Mouse (Mus musculus) gastrocnemius, adult 8-10 months (tissue): ENCODE measurements at regions not wholly inside any gene's neighbourhood (a gene's known extent, or its start where the extent isn't known, plus 50 kb on each side); places are given as distances from the start of the nearest gene placed in this dataset.

Source experiments
- DNase-seq, 2 experiments: peaks; one replicate each; pipeline ENCODE4 v3.0.0; 2022; ENCODE audit warnings: low spot score in 2 of 2

- no peak for DNase-seq
Observed at GRCm38 (mm10) chr3:52859848-52860247, 157.2 kb downstream of the Cog6 start.

DNA sequence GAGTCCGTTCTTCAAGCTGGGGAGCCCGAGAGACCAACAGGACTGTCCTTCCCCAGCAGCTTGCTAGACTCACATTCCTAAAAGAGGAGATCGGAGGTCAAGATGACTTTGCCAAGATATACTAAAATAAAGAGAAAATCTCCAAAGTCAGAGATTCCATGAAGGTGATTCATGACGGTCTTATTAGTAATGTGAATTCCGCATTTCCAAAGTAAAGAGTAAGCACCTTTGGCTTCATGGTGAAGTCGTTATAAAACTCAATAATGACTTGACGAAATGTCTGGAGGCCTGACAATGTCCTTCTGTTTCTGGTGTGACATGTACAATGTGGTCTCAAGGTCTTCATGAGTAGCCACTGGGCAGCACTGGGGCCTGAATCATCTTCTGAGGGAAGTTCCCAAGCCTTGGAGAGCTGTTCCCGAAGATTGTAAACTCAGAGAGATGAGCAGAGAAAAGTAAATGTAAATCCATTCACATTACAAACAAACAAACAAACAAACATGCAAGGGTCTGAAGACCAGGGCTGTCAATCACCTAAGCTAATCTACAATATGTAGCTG lies 157.7 kb downstream of the Cog6 start:
- DNase-seq = no peak

GRCm38 (mm10) chr3:52858259-52858658 lies 158.8 kb downstream of the Cog6 start:
- no peak for DNase-seq

DNA sequence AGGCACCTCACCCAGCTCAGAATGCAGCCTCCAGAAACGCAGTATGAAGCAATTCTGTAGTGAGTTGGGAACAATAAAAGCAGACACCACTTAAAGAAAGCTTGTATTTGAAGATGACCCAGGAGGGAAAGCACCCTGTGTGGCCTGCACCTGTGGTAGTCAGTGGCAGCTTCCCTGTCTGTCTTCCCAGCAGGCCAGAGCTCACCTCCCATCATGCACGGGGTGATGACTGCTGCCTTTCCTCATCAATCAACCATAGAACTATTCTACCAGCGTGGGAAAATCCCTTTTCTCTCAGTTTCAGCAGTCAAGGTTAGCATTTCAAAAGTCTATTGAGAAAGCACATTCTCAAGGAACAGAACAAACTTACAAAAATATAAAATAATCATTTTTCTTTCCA lies 160.0 kb downstream of the Cog6 start:
- no peak for DNase-seq

GRCm38 (mm10) chr3:52854560-52854959 lies 162.5 kb downstream of the Cog6 start:
- DNase-seq = no peak

GRCm38 (mm10) chr3:52853126-52853525 lies 163.9 kb downstream of the Cog6 start:
- no peak for DNase-seq

GRCm38 (mm10) chr3:52845166-52845565 lies 171.9 kb downstream of the Cog6 start:
- DNase-seq = no peak

DNA sequence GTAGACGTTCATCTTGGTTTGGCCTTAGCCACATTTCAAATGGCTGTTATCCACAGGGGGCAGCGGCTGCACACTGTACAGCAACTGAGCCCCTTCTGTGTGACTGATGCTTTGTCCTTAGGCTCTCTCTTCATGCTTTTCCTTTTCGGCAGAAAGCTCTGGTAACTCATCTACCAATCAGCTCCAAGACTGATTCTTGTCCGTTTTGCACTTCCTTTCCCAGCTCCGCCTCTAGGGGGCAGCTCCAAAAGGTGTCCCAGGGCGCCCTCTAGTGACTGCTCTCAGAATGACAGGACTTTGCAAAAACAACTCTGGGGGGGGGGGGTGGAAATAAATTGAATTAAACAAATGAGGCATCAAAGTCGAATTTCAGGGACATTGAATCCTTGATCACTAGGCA lies 173.0 kb downstream of the Cog6 start:
- peak; percentile 71 to 73 for DNase-seq

GRCm38 (mm10) chr3:52842866-52843425 lies 174.1 kb downstream of the Cog6 start:
- DNase-seq = no peak

DNA sequence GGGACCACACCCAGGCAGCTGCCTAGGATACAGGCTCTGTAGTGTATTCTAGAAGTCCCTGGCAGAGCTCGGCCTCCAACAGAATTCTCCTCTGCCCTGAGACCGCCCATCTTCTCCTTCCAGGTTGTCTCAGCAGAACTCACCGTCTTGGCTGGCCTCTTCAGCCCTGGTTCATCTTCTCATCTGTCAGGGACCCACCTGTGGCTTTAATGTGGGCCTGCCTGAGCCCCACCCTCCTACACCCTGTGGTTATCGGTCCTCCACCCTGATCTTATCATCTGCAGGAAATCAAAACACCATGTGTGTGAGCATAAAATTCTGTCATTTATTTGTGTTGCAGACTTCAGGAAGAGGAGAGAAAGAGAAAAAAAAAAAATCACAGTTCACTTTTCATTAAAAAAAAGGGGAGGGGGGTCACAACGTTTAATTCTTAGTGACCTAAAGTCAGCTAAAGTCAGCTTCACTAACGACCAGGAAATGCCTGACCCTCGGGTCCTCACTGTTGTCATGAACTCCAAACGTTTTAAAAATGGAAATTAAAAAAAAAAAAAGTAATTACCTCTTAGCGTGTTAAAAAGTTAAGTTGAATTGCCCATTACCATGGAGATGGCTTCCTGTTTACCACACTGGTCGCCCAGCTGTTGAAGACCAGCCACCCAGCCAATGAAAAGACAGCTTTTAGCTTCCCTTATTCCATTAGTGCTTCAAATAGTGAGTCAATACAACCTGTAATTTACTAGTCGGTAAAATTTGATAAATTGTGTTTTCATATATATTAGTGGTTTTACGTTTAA lies 176.7 kb downstream of the Cog6 start:
- no peak for DNase-seq

DNA sequence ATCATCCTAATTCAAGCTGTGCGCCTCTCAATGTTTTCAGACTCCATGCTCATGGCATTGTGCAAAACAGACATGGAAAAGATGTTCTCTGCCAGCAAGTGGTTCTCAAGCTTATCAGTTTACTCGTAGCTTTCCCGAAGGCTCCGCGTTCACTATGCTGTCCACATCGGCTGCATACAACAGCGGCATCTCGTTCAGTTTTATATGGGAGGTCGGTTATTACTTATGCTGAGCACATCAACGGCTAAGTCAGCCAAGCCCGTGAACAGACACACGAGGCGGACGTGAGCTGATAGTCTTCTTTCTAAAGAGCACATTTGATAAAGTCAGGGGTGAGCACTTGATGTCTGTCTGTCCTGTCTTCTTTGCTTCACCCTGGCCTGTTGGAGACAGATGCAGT lies 179.0 kb downstream of the Cog6 start:
- no peak for DNase-seq

GRCm38 (mm10) chr3:52837527-52837926 lies 179.5 kb downstream of the Cog6 start:
- DNase-seq = no peak

- no peak for DNase-seq
Observed at GRCm38 (mm10) chr3:52836780-52837179, 180.3 kb downstream of the Cog6 start.

- no peak for DNase-seq
Observed at GRCm38 (mm10) chr3:52832421-52832820, 184.6 kb downstream of the Cog6 start.

DNA sequence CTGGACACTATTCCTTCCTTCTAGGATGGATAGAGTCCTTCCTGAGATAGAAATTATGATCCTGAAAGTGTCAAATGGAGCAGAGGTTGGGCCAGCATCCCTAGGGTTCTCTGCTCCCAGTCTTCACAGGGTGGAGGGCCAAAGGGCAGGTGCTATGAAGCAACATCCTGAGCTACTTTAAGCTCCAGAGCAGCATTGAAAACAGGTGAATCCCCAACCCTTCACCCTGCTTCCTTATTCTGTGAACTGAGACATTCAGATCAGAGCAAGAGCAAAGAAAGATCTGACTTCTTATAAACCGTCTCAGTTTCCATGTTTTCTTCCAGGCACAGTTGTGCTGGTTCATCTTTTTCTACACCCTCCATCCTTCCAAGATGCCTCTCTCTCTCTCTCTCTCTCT lies 185.1 kb downstream of the Cog6 start:
- DNase-seq = no peak

DNA sequence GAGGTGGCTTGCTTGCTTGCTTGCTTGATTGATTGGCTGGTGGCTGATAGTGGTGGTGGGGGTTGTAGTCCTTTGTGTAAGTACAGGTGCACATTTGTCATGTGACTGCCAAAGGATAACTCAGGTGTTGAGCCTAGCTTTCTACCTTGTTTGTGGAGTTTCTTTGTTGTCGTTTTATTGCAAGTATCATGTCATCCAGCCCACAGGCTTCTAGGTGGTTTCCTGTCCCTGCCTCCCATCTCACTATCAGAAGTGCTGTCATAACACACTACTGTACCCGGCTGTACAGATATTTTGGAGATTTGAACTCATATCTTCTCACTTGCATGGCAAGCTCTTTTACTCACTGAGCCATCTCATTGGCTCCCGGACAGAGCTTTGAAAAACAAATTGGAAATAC lies 186.9 kb downstream of the Cog6 start:
- no peak for DNase-seq

- no peak for DNase-seq
Observed at GRCm38 (mm10) chr3:52829069-52829468, 188.0 kb downstream of the Cog6 start.

DNA sequence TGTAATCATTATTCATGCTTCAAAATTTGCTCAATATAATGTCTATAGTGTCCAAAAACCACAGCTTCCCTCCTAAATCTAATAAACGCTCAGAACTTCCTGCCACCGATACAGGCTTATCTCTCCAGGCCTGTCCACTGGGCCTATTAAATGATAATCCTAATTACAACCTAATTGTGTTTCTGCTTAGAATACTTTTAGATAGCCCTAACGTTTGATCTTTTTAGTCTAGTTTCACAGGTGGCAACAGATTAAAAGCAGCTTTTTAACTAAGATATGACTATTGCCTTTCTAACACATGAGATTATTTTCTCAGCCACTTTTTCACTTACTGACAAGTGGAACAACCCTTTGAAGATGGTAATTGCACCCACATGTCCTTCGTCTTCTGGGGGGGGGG lies 188.6 kb downstream of the Cog6 start:
- no peak for DNase-seq

DNA sequence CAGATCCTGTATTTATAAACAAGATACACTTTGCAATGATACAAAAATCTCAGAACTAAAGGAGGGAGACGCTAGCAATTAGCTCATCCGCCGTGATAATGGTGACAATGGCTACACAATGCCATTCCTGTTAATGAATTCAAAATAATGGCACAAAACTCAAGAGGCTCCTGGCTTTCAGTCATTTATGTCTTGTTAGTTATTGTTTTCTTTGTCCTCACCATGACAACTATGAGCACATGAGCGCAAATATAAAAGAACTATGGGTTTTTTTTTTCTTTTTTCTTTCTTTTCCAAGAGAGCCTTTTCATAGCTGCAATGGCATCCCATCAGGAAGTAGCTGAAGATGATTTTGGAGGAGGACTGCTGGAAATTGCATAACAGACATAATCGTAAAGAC lies 194.2 kb downstream of the Cog6 start:
- DNase-seq = no peak

GRCm38 (mm10) chr3:52821450-52821849 lies 195.6 kb downstream of the Cog6 start:
- DNase-seq = no peak

DNA sequence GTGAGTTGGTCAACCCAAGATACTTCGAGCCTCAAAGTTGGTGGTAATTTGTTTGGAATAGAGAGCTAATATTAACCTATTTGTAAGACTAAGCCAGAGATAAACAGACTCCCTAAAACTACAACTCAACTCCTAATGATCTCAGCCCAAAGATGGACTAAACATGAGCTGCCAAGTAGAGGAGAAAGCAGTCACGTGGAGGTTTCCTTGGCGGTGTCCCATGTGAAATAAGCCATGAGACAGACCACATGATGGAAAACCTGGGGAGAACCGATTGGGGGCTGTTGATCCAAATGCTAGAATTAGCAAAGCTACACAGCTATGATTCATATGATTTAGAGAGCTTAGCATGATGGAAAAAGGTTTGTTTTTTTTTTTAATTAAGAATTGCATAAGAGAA lies 198.6 kb downstream of the Cog6 start:
- peak; percentile 6 to 13 for DNase-seq

- DNase-seq = no peak
Observed at GRCm38 (mm10) chr3:52817416-52817815, 199.6 kb downstream of the Cog6 start.

DNA sequence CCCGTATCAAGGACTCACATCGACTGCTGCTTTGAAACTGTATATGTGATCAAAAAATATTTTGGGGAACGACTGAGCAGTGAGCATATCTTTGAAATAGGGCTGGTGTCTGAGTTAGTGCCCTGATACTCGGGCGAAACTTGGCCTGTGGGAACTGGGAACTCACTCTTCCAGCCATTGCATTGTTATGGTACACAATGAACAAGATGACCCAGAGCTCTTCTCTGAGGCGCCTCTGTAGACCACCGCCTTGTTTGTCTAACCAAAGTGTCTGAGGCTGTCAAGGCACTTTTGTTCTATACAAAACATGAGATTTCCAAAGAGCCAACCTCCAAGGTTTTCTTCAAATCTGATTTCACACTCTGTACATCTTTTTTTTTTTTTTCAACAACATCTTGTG lies 201.5 kb downstream of the Cog6 start:
- no peak for DNase-seq
